Mouse (Mus musculus) CH12.LX (cell line): Measurements from ENCODE around the gene Ppara. TPM values are rescaled to one million over a fixed set of nuclear protein-coding genes. Genes with fewer than 3 reads are reported as not detected.

Source experiments
- DNase-seq: peaks from one replicate; pipeline ENCODE4 v3.0.0-alpha.2; 2013; ENCODE audit errors: extremely low read depth
- H3K27ac ChIP-seq: 2 replicates; pipeline ENCODE4 v1.5.1; 2012; ENCODE audit warnings: low read depth, mild to moderate bottlenecking, control low read depth, moderate library complexity; ENCODE audit not compliant: insufficient read depth
- H3K27me3 ChIP-seq: replicated peaks from 2 replicates; pipeline ENCODE3; 2012; ENCODE audit warnings: inconsistent platforms
- H3K36me3 ChIP-seq, 2 experiments: replicated peaks in 1 of 2; 2 replicates each; pipeline versions ENCODE3 to v1.6.1; 2012; ENCODE audit warnings: inconsistent platforms in 1 of 2, low read length in 1 of 2, mild to moderate bottlenecking in 1 of 2, mixed read lengths in 1 of 2, moderate library complexity in 1 of 2; ENCODE audit not compliant: control insufficient read depth in 1 of 2, insufficient read depth in 1 of 2
- H3K4me1 ChIP-seq, 2 experiments: 2 replicates each; pipeline ENCODE4 v1.6.1; 2012; ENCODE audit warnings: inconsistent platforms in 1 of 2, moderate library complexity in 1 of 2; ENCODE audit not compliant: insufficient read depth in 2 of 2, control insufficient read depth in 1 of 2
- H3K4me2 ChIP-seq: 2 replicates; pipeline ENCODE4 v1.6.1; 2012; ENCODE audit warnings: low read depth, mild to moderate bottlenecking, control low read depth; ENCODE audit not compliant: poor library complexity, insufficient read depth, severe bottlenecking
- H3K4me3 ChIP-seq, 3 experiments: fragments of 150-350 bp in 1 of 3; sonication (generic) in 1 of 3; replicated peaks in 1 of 3; 2 replicates each; pipeline versions ENCODE3 to v1.5.1; 2011 to 2012; ENCODE audit warnings: low read depth in 2 of 3, low read length in 2 of 3, mild to moderate bottlenecking in 2 of 3, moderate library complexity in 2 of 3, control low read depth in 1 of 3, improper control_type of control experiment in 1 of 3, inconsistent platforms in 1 of 3, mixed read lengths in 1 of 3; ENCODE audit not compliant: poor library complexity in 1 of 3
- H3K79me2 ChIP-seq: replicated peaks from 2 replicates; pipeline ENCODE4 v1.6.1; 2012; ENCODE audit warnings: mild to moderate bottlenecking, moderate library complexity; ENCODE audit not compliant: control insufficient read depth, poor library complexity, insufficient read depth, severe bottlenecking; ENCODE audit errors: extremely low read depth
- H3K9ac ChIP-seq: 2 replicates; pipeline ENCODE4 v1.6.1; 2012; ENCODE audit warnings: low read depth, mild to moderate bottlenecking, control low read depth, moderate library complexity; ENCODE audit not compliant: insufficient read depth
- H3K9me3 ChIP-seq: replicated peaks from 2 replicates; pipeline ENCODE3; 2012; ENCODE audit warnings: low read length, inconsistent platforms, mixed read lengths
- CTCF ChIP-seq, 2 experiments: IDR thresholded peaks in 1 of 2; conservative IDR thresholded peaks in 1 of 2; 2 replicates each; pipeline ENCODE4 v1.5.1; 2011 to 2012; ENCODE audit warnings: low read depth in 2 of 2, low read length in 2 of 2, improper control_type of control experiment in 1 of 2, inconsistent platforms in 1 of 2, mild to moderate bottlenecking in 1 of 2, moderate library complexity in 1 of 2
- ELF1 ChIP-seq: IDR thresholded peaks from 2 replicates; pipeline ENCODE4 v1.6.1; 2014; ENCODE audit warnings: low read depth, mild to moderate bottlenecking, inconsistent platforms, low read length, improper control_type of control experiment
- HCFC1 ChIP-seq: IDR thresholded peaks from 2 replicates; pipeline ENCODE4 v1.6.1; 2012; ENCODE audit warnings: low read depth, mild to moderate bottlenecking, inconsistent platforms, low read length, improper control_type of control experiment
- JUN ChIP-seq: IDR thresholded peaks from 2 replicates; pipeline ENCODE4 v1.6.1; 2011; ENCODE audit warnings: low read depth, mild to moderate bottlenecking, low read length, improper control_type of control experiment, moderate library complexity; ENCODE audit not compliant: insufficient read depth
- JUND ChIP-seq: conservative IDR thresholded peaks from 2 replicates; pipeline ENCODE4 v1.6.1; 2011; ENCODE audit warnings: low read depth, low read length, improper control_type of control experiment
- KAT2A ChIP-seq: IDR thresholded peaks from 2 replicates; pipeline ENCODE4 v1.6.1; 2012; ENCODE audit warnings: low read length, improper control_type of control experiment, inconsistent platforms; ENCODE audit not compliant: insufficient replicate concordance
- NRF1 ChIP-seq: IDR thresholded peaks from 2 replicates; pipeline ENCODE4 v1.6.1; 2014; ENCODE audit warnings: low read depth, mild to moderate bottlenecking, inconsistent platforms, low read length, improper control_type of control experiment, moderate library complexity
- PAX5 ChIP-seq: IDR thresholded peaks from 2 replicates; pipeline ENCODE4 v1.6.1; 2012; ENCODE audit warnings: low read length, inconsistent platforms, mixed read lengths
- POLR2A ChIP-seq: IDR thresholded peaks from 2 replicates; pipeline ENCODE4 v1.6.1; 2011; ENCODE audit warnings: low read depth, mild to moderate bottlenecking, improper control_type of control experiment, low read length
- SMC3 ChIP-seq: IDR thresholded peaks from 2 replicates; pipeline ENCODE4 v1.6.1; 2011; ENCODE audit warnings: low read depth, low read length, improper control_type of control experiment
- TBP ChIP-seq: conservative IDR thresholded peaks from 2 replicates; pipeline ENCODE4 v1.6.1; 2011; ENCODE audit warnings: low read depth, low read length, improper control_type of control experiment
- TCF12 ChIP-seq: IDR thresholded peaks from 2 replicates; pipeline ENCODE4 v1.6.1; 2014; ENCODE audit warnings: low read depth, mild to moderate bottlenecking, inconsistent platforms, low read length, improper control_type of control experiment
- ZC3H11A ChIP-seq: IDR thresholded peaks from 2 replicates; pipeline ENCODE4 v1.6.1; 2012; ENCODE audit warnings: low read depth, mild to moderate bottlenecking, inconsistent platforms, low read length, improper control_type of control experiment
- dilution Hi-C: fragments of 300-500 bp; cut with MboI; formaldehyde crosslinking; loops from 2 replicates; pipeline ENCODE4 v1.14.3; 2020; ENCODE audit warnings: low sequenced_read_pairs; ENCODE audit not compliant: extremely low pct_unique_long_range_greater_than_20kb, extremely low pct_ligation_motif_present
- in situ Hi-C: fragments of 300-500 bp; cut with MboI; formaldehyde crosslinking; loops from 3 replicates; pipeline ENCODE4 v1.14.3; 2019; ENCODE audit warnings: low sequenced_read_pairs, low pct_ligation_motif_present, low pct_unique_long_range_greater_than_20kb, mixed read lengths
- polyA plus RNA-seq: library from polyadenylated mRNA; unstranded; fragments of >175 nt; gene quantifications from 2 replicates; pipeline ENCODE4 v1.2.1, GENCODE M21; 2012; ENCODE audit warnings: low read depth; ENCODE audit not compliant: insufficient read length
- total RNA-seq, 2 experiments: library from RNA; depleted of rRNA; stranded (reverse); fragments of 300-350 nt in 1 of 2; fragments of >200 nt in 1 of 2; gene quantifications; 2 replicates each; pipeline ENCODE4 v1.2.3; 2012 to 2014

The Ppara gene
- total and polyA plus RNA-seq, 3 experiments, result not detected

DNA sequence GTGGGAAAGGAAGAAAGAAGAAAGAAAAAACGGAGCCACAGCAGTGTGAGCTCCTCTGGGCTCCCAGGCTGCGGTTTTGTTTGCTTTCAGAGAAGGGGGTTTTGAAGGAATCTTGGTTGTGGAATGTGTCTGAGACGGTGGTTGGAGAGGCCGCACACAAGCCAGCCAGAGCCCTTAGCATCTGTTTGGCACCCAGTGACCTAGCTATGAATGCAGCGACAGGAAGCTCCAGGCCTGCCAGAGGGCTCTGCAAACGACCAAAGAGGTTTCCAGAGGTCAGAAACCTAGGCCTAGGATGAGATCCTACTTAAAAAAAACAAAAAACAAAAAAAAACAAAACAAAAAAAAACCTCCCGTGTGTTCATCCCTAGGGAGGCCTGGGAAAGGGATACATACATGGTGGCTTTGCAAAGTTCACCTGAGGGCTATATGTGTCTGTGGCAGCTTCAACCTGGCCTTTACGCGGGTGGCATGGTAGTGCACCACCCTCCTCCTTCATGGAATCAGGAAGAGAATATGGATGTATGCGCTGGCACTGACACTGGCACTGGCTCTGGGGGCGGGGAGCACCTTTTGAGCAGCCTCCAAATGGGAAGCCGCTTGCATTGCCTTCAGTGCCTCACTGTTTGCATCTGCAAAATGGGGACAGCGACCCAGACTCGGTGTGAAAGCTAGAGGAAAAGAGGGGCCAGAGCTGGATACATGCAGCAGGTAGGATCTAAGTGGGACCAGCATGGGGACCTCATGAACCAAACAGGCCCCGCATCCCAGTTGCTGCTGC lies 47.0 kb upstream of the Ppara start:
- Histone ChIP-seq H3K27ac (no peak overlapping the region), H3K9me3 (no peaks in the 10 kb centered on the region), H3K79me2 (no peaks in the 10 kb centered on the region), H3K9ac (no peak overlapping the region), H3K4me3 (no peak overlapping the region), H3K36me3 (no peaks in the 10 kb centered on the region), H3K4me2 (no peak overlapping the region), H3K27me3 (no peaks in the 10 kb centered on the region), H3K4me1 (peaks cover 0 to 18% of the 10 kb centered on the region in 2 experiments; a peak in 2 of 4 replicates)
- in situ Hi-C loops, result no loop called here
- dilution Hi-C loops, result no loop called here
- TF ChIP-seq TBP, result no peak
- no peak for TF ChIP-seq POLR2A
- no peak for TF ChIP-seq SMC3
- TF ChIP-seq JUN, result no peak
- no peak for DNase-seq

DNA sequence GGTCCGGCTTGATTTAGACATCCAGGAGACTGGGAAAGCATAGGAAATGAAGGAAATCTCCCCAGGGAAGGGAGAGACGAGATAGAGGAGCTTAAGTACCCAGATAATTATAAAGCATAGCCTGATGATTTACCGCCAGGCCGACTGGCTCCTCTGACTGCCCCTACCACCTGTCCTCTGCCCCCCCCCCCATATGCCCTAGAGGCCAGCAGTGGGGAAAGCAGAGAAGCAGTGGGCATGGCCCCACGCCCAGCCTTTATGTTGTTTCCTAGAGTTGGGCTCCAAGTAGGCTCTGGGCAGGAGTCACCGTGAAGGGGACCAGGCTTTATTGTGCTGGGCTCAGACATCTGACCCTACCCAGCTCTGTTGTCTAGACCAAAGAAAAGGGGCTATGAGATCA lies 46.0 kb upstream of the Ppara start:
- no peak overlapping the region for H3K4me3 ChIP-seq
- no peak for DNase-seq
- in situ Hi-C loops (no loop called here), dilution Hi-C loops (no loop called here)
- H3K9me3 ChIP-seq, result no peaks in the 10 kb centered on the region
- no peak for TF ChIP-seq CTCF (conservative IDR thresholded peaks at IDR 0.05 in 1 of 2, IDR thresholded peaks at IDR 0.05 in 1 of 2; ENCODE audit: low read depth in 2 of 2, low read length in 2 of 2)
- no peak for TF ChIP-seq PAX5
- TF ChIP-seq JUND, result no peak
- TF ChIP-seq KAT2A, result no peak
- TF ChIP-seq ZC3H11A, result no peak
- no peak for TF ChIP-seq JUN
- TF ChIP-seq HCFC1, result no peak
- no peak overlapping the region for H3K4me2 ChIP-seq
- no peaks in the 10 kb centered on the region for H3K27me3 ChIP-seq
- H3K4me1 ChIP-seq, result peaks cover 0 to 18% of the 10 kb centered on the region in 2 experiments; a peak in 2 of 4 replicates
- H3K9ac ChIP-seq, result no peak overlapping the region
- no peaks in the 10 kb centered on the region for H3K79me2 ChIP-seq
- H3K27ac ChIP-seq, result no peak overlapping the region
- no peaks in the 10 kb centered on the region for H3K36me3 ChIP-seq

DNA sequence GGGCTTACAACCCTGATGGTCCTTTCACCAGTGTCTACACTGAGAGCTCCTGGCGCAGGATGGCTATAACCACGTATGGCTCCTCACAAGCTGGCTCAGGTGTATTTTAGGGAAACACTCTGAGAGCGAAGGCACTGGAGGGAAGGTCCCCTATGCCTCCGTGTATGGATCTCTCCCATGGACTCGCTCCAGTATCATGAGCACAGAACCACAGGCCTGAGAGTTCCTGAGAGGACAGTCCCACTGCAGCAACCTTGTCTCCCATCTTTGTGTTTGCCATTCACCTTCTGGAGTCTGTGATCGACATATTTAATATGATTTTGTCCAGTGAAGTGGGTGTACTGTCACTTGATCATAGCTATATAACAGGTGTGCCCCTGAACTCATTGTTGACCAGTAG lies 45.3 kb upstream of the Ppara start:
- dilution Hi-C loops (no loop called here), in situ Hi-C loops (no loop called here)
- Histone ChIP-seq H3K9ac (no peak overlapping the region), H3K4me3 (no peak overlapping the region), H3K27ac (no peak overlapping the region), H3K9me3 (no peaks in the 10 kb centered on the region), H3K4me1 (peaks cover 0 to 18% of the 10 kb centered on the region in 2 experiments; a peak in 2 of 4 replicates), H3K27me3 (no peaks in the 10 kb centered on the region), H3K36me3 (no peaks in the 10 kb centered on the region), H3K79me2 (no peaks in the 10 kb centered on the region), H3K4me2 (no peak overlapping the region)
- DNase-seq, result no peak
- TF ChIP-seq ELF1 (no peak), NRF1 (no peak), TCF12 (no peak)
- TF ChIP-seq, all 38 proteins: peak for 0
